Mouse (Mus musculus) mouse trophoblast stem cell (cell line): ENCODE data around the gene Ch25h.

Experiments used
- in situ Hi-C, 2 experiments: fragments of 300-500 bp; cut with MseI, MboI; formaldehyde crosslinking; loops; 2 replicates in 1 of 2; 3 replicates in 1 of 2; pipeline ENCODE4 v1.15.1; 2025

Gene Ch25h

DNA sequence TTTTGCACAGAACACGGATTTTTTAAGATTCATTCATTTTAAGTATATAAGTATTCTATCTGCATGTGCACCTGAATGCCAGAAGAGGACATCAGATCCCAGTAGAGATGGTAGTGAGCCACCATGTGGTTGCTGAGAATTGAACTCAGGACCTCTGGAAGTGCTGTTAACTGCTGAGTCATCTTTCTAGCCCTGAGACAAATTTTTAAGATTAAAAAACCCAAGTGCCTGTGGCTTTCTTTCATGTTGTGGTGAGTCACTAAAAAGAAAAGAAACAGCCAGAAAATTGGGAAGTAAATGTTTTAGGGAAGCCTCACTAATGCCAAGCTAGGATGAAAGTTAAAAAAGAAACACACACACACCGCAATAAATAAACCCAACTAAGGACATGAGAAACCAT is 3.3 kb downstream of the Ch25h start:
- in situ Hi-C loops: loop anchor here in 1 of 2 experiments (10.0 kb wide), 1 partner anchor 137 kb away; no protein-coding TSS in a partner anchor

- in situ Hi-C loops: no loop called here
Observed at GRCm38 (mm10) chr19:34468794-34469193, 6.2 kb downstream of the Ch25h start.

- in situ Hi-C loops: no loop called here
Observed at GRCm38 (mm10) chr19:34468216-34468615, 6.7 kb downstream of the Ch25h start.

- in situ Hi-C loops: no loop called here
Observed at GRCm38 (mm10) chr19:34464453-34464852, 10.5 kb downstream of the Ch25h start.

DNA sequence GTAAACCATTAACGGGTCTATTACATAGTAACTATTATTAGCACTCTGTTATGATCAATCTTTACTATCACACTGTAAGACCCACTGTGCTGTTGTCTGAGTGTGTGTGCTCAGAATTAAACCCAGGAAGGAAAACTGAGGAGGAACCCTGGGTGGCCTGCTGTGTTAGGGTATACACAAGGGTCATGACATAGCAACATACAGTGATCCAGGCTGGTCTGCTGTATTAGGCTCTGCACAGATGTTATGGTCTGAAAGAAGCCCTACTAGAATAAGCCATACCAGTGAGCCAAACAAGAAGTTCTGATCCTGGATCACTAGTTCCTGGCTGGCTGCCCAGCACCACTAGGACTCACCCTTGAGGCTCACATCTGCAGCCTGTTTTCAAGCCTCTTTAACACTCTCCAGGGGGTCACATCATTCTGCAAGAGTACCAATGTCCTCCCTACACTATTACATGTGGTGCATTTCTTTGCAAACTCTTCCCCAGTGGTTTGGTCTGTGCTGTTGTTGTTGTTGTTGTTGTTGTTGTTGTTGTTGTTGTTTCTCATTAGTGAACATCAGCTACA is 13.4 kb downstream of the Ch25h start:
- in situ Hi-C loops: no loop called here

GRCm38 (mm10) chr19:34450784-34451370 is 24.1 kb downstream of the Ch25h start:
- in situ Hi-C loops: no loop called here

DNA sequence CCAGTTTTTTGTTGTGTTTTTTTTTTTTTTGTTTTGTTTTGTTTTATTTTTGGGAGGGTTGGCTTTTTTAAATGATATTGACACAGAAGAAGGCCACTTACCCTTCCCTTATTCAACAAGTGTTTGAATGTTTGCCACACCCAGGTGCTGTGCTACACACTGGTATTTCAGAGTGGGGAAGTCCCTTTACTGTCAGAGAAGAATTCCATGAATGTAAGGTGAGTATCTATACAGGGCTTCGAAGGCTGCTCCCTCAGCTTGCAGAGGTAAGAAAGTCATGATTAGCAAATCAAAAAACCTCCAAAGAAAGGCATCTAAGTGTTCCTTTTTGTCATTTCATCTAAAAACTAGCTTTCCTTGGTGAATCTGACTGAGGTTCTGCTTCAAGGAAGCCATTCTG is 26.1 kb downstream of the Ch25h start:
- in situ Hi-C loops: no loop called here

GRCm38 (mm10) chr19:34445410-34446012 is 29.5 kb downstream of the Ch25h start:
- in situ Hi-C loops: no loop called here

GRCm38 (mm10) chr19:34444785-34445184 is 30.2 kb downstream of the Ch25h start:
- in situ Hi-C loops: no loop called here

DNA sequence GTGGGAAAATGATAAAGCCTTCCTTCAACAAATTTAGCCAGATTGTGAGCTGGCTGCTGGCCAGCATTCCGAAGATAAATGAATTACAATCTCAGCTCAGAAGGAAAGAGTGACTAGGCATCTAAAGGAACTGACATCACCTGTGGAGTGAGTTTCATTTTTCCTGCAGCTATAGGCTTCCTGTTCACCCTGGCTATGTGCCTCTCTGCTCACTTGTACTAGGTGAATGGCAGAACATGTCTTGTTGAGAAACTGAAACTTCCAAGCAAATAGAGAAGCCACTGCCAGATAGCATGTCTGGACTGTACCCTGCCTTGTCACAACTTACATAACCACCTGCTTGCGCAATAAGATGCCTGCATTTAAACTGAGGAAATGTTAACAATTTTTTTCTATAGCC is 33.0 kb downstream of the Ch25h start:
- in situ Hi-C loops: no loop called here

- in situ Hi-C loops: no loop called here
Observed at GRCm38 (mm10) chr19:34435197-34435611, 39.8 kb downstream of the Ch25h start.

DNA sequence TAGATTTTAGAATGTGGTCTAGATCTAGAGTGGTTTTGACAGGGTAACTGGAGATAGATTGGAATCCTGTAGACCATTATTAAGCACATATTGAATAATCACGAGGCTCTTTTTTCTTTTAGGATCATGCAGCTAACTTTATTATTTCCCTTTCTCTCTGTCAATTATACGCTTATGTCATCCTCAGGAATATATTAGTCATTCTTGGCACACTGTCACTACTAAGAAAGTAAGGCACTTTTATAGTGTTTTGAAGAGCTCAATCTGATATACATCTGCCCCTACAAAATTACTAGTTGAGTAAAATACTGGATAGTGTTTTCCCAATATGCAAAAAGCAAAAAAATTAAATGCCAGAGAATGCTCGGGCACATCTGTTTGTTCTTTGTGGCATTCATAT is 43.6 kb downstream of the Ch25h start:
- in situ Hi-C loops: no loop called here

GRCm38 (mm10) chr19:34423783-34424335 is 51.1 kb downstream of the Ch25h start:
- in situ Hi-C loops: no loop called here
